Mouse (Mus musculus) megakaryocyte, embryonic 14.5 days (primary cell): ENCODE measurements at regions not wholly inside any gene's neighbourhood (a gene's known extent, or its start where the extent isn't known, plus 50 kb on each side); places are given as distances from the start of the nearest gene placed in this dataset.

Experiments used
- H3K27me3 ChIP-seq: replicated peaks from 2 replicates; pipeline ENCODE3; 2012; ENCODE audit warnings: inconsistent platforms
- H3K36me3 ChIP-seq: replicated peaks from 2 replicates; pipeline ENCODE3; 2012; ENCODE audit warnings: low read length, inconsistent platforms, mixed read lengths
- H3K4me1 ChIP-seq: 2 replicates; pipeline ENCODE4 v1.6.1; 2012; ENCODE audit warnings: inconsistent platforms
- H3K4me3 ChIP-seq: replicated peaks from 2 replicates; pipeline ENCODE3; 2012; ENCODE audit warnings: moderate library complexity, mild to moderate bottlenecking, inconsistent platforms
- H3K9me3 ChIP-seq: 2 replicates; pipeline ENCODE4 v1.6.1; 2012; ENCODE audit warnings: inconsistent platforms
- FLI1 ChIP-seq: IDR thresholded peaks from 2 replicates; pipeline ENCODE4 v1.6.1; 2012; ENCODE audit warnings: low read length, inconsistent platforms, mixed read lengths
- GATA1 ChIP-seq: IDR thresholded peaks from 3 replicates; pipeline ENCODE4 v1.6.1; 2012; ENCODE audit warnings: mixed read lengths, low read length, inconsistent platforms, borderline replicate concordance

- Histone ChIP-seq H3K36me3 (no peaks in the 10 kb centered on the region), H3K4me1 (peaks cover 28% of the 10 kb centered on the region), H3K4me3 (no peak overlapping the region), H3K9me3 (no peaks in the 10 kb centered on the region), H3K27me3 (peaks cover 3% of the 10 kb centered on the region)
- TF ChIP-seq FLI1 (no peak), GATA1 (no peak)
Observed at GRCm38 (mm10) chrX:167152611-167153010, 56.5 kb downstream of the Tmsb4x start.

DNA sequence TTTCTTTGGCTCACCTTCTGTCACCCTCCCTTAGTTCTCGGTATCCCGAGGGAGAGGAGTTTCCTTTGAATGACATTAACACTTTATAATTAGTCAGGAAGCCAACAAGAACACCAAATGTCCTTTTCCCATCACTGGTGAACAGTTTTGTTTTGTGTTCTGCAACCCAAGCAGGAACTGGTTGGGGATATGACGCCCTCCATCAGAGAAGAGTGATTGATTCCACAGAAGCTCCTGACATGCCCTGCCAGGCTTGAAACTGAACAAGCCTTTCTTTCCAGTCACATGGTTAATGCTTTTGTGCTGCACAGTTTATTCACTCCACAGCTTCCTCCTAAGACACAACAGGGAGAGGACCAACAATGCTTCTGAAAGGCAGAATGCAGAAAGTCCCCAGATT lies 57.8 kb downstream of the Tmsb4x start:
- H3K4me1 ChIP-seq, result peaks cover 35% of the 10 kb centered on the region
- no peak overlapping the region for H3K4me3 ChIP-seq
- TF ChIP-seq FLI1 (no peak), GATA1 (no peak)
- H3K27me3 ChIP-seq, result peaks cover 3% of the 10 kb centered on the region
- H3K9me3 ChIP-seq, result no peaks in the 10 kb centered on the region
- no peaks in the 10 kb centered on the region for H3K36me3 ChIP-seq

DNA sequence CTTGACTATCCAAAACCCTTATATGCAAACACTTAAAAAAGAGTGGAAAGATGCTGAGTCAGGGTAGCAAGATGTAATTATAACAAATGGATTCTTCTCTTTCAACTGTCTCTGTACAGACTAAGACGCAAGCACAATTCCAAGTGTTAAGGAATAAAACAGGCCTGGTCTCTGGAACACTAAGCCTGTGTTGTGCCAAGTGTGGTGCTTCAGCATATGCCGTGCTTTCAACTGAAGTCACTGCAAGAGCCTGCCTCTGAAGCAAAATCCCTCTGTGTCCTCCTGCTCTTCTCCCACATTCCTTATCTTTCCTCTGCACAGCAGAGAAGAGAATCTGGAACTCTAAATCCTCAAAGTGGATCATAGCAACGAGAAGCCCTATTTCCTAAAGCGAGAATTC lies 59.7 kb downstream of the Tmsb4x start:
- H3K4me3 ChIP-seq, result no peak overlapping the region
- no peak for TF ChIP-seq GATA1
- no peak for TF ChIP-seq FLI1
- H3K4me1 ChIP-seq, result peaks cover 43% of the 10 kb centered on the region
- no peaks in the 10 kb centered on the region for H3K36me3 ChIP-seq
- H3K27me3 ChIP-seq, result peaks cover 3% of the 10 kb centered on the region
- no peaks in the 10 kb centered on the region for H3K9me3 ChIP-seq

GRCm38 (mm10) chrX:167146513-167147360 lies 62.4 kb downstream of the Tmsb4x start:
- H3K9me3 ChIP-seq, result no peaks in the 10 kb centered on the region
- no peaks in the 10 kb centered on the region for H3K27me3 ChIP-seq
- no peaks in the 10 kb centered on the region for H3K36me3 ChIP-seq
- H3K4me1 ChIP-seq, result peaks cover 34% of the 10 kb centered on the region
- TF ChIP-seq FLI1 (no peak), GATA1 (no peak)
- H3K4me3 ChIP-seq, result no peak overlapping the region

GRCm38 (mm10) chrX:167145508-167146182 lies 63.5 kb downstream of the Tmsb4x start:
- H3K27me3 ChIP-seq, result no peaks in the 10 kb centered on the region
- H3K4me1 ChIP-seq, result peaks cover 28% of the 10 kb centered on the region
- no peaks in the 10 kb centered on the region for H3K9me3 ChIP-seq
- no peaks in the 10 kb centered on the region for H3K36me3 ChIP-seq
- TF ChIP-seq GATA1 (no peak), FLI1 (no peak)
- no peak overlapping the region for H3K4me3 ChIP-seq

DNA sequence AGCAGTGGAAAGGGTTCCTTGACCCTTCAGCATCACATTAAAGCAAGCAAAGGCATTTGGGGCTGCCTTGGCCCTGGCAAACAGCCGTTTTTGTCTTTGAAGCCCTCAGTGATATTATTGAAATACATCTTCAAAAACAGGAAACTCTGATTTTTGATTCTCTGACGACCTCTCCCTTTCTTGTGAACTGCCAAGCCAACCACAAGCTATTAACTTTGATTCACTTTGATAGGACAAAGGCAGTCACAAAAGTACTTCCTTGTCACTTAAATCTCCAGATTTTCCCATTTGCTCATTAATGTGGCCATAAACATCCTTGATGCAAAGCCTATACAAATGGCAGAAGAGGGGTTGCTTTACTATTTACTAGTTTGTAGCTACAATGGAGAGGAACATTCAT lies 70.0 kb downstream of the Tmsb4x start:
- Histone ChIP-seq H3K27me3 (no peaks in the 10 kb centered on the region), H3K4me3 (no peak overlapping the region), H3K9me3 (no peaks in the 10 kb centered on the region), H3K36me3 (no peaks in the 10 kb centered on the region), H3K4me1 (no peaks in the 10 kb centered on the region; the same call in 1 of the 2 replicates)
- TF ChIP-seq GATA1 (no peak), FLI1 (no peak)

DNA sequence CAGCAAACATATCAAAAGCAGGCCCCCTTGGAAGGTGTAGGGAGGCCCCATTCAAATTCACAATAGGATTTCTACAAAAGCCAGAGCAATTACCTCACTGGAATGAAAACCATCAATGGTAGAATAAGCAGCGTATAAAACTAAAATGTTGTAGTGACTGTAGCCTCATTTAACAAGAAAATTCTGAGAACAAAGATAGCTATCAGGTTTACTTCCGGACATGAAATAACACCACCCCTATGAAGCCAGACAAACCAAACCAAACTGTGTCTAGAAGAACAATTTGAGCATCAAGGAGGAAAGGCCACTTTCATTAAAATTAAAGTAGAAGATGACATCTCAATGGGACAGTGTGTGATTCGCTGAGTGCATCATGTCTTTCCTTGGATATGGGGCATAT lies 74.9 kb downstream of the Tmsb4x start:
- peaks cover 32% of the 10 kb centered on the region for H3K4me1 ChIP-seq
- H3K4me3 ChIP-seq, result no peak overlapping the region
- no peaks in the 10 kb centered on the region for H3K36me3 ChIP-seq
- H3K9me3 ChIP-seq, result no peaks in the 10 kb centered on the region
- TF ChIP-seq FLI1, result no peak
- TF ChIP-seq GATA1, result no peak
- H3K27me3 ChIP-seq, result peaks cover 3% of the 10 kb centered on the region

GRCm38 (mm10) chrX:167132989-167133395 lies 76.1 kb downstream of the Tmsb4x start:
- H3K4me3 ChIP-seq, result no peak overlapping the region
- no peaks in the 10 kb centered on the region for H3K36me3 ChIP-seq
- no peaks in the 10 kb centered on the region for H3K9me3 ChIP-seq
- peaks cover 32% of the 10 kb centered on the region for H3K4me1 ChIP-seq
- TF ChIP-seq FLI1 (no peak), GATA1 (no peak)
- H3K27me3 ChIP-seq, result peaks cover 3% of the 10 kb centered on the region

- Histone ChIP-seq H3K4me3 (no peak overlapping the region), H3K9me3 (no peaks in the 10 kb centered on the region), H3K4me1 (peaks cover 44% of the 10 kb centered on the region), H3K36me3 (no peaks in the 10 kb centered on the region), H3K27me3 (peaks cover 3% of the 10 kb centered on the region)
- no peak for TF ChIP-seq FLI1
- TF ChIP-seq GATA1, result no peak
Observed at GRCm38 (mm10) chrX:167131317-167131716, 77.8 kb downstream of the Tmsb4x start.

DNA sequence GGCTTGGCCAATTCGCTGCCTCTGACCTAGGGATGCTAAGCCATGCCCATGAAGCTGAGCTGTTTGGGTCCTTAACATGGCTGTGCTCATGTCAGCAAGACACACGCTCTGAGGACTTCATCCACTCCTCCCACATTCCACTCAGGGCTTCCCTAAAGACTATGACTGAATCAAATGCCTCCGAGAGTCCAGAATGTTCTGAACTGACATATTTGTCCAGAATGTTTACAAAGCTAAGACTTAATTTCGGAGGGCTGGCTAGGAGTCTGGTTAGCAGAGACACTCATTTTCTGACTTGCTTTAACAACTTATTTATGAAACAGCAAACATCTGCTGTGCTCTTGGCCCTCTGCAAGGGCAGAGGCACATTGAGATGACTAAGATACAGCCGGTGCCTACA lies 78.5 kb downstream of the Tmsb4x start:
- no peaks in the 10 kb centered on the region for H3K9me3 ChIP-seq
- TF ChIP-seq GATA1 (no peak), FLI1 (no peak)
- peaks cover 51% of the 10 kb centered on the region for H3K4me1 ChIP-seq
- H3K27me3 ChIP-seq, result peaks cover 3% of the 10 kb centered on the region
- no peaks in the 10 kb centered on the region for H3K36me3 ChIP-seq
- no peak overlapping the region for H3K4me3 ChIP-seq

DNA sequence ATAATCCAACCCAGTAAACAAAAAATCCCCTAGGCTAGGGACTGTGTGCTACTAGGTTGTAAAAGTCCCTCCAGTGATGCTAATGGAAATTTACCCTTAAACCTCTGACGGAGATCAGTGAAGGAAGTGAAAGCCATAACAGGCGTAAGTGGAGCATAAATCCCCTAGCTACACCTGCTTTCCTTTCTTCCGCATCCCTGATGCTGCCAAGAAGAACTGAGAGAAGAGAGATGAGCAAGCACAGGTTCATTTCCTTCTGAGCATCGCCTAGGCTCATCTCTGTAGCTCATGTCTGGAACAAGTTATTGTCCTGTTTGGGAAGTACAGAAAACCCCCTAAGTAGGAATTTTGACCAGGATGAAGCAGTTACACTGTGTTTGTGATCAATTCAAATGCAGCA lies 89.8 kb downstream of the Tmsb4x start:
- H3K27me3 ChIP-seq, result no peaks in the 10 kb centered on the region

More for the DNA sequence above, 89.8 kb downstream of the Tmsb4x start:
- Histone ChIP-seq H3K4me1 (peaks cover 13% of the 10 kb centered on the region), H3K9me3 (no peaks in the 10 kb centered on the region), H3K36me3 (no peaks in the 10 kb centered on the region), H3K4me3 (no peak overlapping the region)
- TF ChIP-seq GATA1 (no peak), FLI1 (no peak)
